Mouse (Mus musculus): Measurements from ENCODE around the gene Ahdc1.
"Not testable (repeated sequence)": the region's sequence is repeated elsewhere in the genome, so short reads cannot be mapped to it uniquely, and the experiment has no call there.

The Ahdc1 gene

DNA sequence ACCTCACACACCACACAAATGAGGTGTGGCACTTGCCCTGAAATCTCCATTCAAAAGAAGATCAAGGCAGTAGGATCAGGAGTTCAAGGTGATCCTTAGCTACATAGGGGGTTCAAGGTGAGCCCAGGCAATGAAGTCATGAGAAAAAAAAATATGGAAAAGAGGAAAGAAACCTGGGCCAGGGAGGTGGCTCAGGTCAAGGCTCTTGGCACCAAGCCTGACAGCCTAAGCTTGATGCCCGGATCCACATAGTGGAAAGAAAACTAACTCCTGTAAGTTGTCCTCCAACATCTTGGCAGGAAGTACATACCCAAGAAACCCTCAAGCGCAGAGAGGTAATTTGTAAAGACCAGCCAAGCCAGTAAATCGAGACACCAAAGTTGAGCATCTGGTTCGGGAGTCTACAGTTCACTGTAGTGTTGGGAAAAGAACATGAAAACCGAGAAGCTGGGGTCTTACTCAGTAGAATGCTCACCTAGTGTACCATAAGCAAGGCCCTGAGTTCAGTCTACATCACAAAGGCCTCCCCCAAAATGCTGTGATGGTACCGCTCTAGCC is 71.2 kb downstream of the Ahdc1 start:
- peak; percentile 63 for DNase-seq

DNA sequence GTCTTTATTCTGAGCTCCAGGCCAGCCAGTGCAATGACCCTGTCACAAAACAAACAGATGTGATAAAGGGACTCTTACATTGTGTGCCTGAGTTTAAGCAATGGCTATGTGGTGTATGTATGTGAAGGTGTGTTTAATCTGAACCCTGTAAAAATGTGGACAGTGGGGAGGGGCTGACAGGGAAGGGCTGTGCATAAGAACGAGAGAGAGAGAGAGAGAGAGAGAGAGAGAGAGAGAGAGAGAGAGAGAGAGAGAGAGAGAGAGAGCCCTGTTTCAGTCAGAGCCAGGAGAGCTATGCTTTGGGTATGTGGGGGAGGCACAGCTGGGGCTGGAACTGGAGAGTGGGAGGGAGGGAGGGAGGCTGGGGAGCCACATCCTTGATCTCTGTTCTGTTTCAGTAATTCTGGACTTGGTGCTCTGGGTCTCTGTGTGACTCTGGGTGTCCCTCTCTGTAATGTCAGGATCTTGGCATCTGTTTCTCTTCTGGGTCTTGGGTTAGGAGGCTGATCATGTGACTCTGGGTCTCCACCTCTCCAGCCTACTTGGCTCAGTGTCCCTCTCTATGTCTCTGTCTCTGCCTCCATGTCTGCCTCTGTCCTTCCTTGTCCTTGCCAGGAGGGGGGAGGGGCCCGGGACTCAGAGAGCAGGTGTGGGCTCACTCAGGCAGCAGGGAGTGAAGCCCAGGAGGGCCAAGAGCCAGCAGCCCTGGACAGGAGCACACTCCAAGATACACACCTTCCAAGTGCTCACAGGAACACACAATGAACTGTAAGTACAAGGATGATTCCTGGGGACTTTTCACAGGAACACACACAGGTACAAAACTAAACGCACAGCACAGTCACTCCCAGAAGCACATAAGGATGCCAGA is 73.2 kb downstream of the Ahdc1 start:
- DNase-seq, result peak; percentile 92

DNA sequence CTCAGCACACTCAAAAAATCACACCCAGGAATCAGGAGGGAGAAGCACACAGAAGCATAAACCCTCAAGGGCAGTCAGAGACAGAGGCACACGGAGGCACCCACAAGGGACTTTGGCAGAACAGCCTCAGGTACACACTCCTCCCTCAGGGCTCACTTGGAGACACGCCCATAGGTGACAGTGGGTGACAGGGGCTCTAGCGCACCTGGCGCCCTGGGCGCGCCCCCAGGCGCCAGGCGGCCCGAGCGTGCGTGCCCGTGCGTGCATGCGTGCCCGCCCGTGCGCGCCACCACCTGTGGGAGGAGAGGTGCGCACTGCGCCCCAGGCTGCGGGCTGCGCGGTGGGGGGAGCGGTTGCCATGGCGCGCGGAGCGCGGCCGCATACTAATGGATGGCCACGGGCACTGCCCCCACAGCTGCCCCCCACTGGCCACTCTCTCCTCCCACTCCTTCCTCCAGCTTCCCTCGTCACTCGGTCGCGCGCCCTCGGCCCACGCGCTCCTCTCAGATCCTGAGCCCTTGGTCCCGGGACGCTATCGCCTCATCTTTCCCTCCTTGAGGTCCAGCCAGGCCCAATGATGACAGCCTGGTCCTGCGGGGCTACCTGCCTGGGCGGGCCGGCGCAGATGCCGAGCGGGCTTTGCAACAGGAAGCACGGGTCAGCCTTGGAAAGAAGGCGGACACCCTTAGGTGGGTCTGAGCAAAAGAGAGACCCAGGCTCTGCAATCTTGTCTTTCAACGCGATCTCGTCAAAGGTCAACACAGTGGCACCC is 74.1 kb downstream of the Ahdc1 start:
- DNase-seq, result peak; percentile 84

DNA sequence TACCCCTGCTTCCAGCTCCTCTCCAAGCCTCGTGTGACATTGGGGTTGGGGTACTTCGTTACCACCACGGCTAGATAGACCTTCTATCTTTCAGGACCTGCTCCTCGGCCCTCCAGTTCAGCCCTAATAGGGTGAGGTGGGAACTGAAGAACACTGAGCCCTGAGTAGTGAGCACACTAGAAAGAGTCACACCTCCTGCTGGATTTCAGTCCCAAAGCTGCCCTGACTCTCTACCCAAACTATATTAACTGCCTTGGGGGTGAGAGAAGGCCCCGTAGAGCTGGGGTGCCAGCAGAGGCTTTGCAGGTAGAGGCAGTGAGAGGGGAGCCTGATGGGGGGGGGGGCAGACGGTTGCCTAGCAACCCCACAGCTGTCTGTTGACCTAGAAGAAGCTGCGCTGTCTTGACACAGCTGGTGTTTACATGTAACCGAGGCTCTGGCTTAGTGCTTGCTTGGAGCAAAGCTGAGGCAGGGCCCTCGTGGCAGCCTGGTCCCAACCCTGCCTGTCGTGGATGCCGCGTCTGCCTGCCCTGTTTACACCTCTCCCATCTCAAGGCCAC is 74.8 kb downstream of the Ahdc1 start:
- DNase-seq, result no peak

DNA sequence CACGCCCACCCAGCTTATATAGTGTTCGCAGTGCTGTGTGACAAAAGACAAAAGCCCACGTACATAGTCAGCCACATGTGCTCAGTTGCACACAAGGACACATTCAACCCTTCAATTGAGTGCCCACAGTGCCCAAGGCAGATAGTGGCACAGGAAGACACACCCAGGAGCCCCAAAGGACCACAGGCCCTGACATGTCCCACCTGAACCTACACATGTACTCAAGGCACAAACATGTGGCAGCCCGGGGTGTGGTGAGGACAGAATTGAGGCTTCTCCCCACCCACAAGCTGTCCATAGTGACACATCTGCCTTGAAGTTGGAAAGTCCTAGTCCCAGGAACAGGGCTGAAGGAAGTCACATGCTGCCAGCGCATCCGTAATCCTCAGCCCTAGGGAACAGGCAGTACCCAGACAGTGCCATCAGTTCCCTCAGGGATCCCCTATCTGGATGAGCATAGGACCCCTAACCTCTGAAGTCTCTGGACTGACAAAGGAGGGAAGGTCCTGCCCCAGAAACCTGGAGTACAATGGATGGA is 76.2 kb downstream of the Ahdc1 start:
- DNase-seq, result no peak

DNA sequence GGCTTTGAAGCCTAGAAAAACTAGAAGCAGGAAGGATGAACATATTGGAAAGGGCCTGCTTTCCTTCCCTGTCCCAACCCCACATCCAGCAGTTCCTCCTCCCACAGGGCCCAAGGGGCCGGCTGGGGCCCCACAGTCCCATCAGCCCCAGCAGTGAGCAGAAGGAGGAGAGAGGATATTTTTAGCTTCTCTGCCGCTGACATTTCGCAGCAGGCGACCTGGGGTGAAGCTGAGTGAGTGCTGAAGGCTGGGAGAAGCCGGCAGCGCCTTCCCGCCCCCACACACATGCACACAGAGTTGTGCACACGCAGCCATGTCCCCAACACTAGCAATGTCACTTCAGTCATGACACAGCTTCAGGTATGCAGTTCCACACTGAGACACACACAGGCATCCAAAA is 76.8 kb downstream of the Ahdc1 start:
- DNase-seq, result peak; percentile 67

DNA sequence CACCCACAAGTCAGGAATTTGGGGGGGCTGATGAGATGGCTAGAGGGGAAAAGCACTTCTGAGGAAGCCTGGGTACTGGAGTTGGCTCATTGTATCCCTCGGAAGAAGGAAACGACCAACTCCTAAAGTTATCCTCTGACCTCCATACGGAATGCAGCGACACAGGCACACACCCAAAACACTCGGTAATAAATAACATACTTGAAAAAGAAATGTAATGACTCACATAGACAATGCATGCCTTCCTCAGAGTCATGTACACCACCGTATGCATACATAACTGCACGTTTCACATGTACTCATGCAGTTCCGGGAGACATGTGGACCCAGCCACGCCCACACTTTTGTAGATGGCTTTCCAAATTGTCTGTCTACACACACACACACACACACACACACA is 78.3 kb downstream of the Ahdc1 start:
- no peak for DNase-seq

DNA sequence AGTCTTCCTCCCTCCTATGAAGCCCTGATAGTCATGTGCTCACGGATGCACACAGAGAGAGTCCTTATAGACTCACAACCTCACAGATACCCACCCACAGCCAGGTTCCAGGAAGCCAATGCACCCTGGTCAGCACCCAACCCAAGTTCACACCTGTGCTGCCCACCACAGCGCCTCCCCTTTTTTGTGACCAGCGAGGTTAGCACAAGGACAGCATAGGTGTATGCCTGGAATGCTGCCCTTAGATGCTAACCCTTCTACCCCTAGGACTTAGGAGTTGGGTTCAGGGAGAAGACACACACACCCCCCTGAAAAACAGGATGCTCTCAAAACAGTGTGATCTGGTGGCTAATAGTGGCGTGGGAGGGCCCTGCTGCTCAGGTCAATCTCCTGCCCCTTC is 78.7 kb downstream of the Ahdc1 start:
- DNase-seq, result no peak

DNA sequence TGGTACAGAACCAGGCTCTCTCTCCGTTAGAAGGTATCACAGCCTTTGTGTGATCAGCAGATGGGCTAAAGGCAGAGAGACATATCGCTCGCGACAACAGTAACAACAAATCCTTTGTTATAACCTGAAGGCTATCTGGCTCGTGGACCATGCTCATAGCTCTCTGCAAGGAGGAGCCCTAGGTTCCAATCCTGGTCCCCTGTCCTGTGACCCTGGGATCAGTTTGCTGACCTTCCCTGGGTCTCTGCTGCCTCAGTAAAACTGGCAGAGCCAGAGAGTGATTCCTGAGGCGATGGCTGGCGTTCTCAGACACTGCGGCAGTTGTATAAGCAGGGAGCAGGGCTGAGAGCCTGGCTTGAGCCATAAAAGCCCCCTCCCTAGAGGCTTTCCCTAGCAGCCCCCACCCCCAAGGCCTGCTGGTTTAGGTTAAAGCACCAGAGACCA is 79.2 kb downstream of the Ahdc1 start:
- DNase-seq, result no peak

DNA sequence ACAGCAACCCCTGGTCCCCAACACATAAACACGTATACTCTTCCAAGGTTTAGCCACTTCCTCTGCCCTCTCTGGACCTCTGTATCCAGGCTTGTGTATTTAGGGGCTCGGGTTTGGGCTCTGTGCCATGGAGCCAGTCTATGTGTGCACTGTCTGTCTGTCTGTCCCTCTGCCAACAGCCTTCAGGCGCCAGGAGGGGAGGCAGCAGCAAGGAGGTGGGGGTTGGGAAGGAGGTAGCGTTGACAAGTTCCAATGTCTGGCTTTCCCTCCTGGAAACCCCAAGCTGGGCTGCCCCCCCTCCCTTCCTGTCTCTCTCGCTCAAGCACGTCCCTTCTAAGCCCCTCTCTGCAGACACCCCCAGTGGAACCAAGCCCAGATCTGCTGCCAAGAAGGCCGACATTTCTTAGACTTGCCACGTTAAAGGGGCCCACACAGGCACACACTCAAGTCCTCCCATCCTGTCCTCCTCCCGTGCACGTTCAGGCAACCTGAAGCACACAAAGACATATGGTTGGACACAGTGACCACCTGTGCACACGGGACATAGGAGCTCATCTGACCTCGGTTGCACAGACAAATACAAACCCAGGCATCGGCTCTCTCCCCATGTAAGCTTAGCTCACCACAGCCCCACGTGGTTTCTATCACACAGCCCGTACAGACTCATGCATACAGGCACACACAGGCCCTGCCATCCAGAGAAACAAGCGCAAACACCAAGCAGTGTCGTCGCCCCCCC is 79.8 kb downstream of the Ahdc1 start:
- DNase-seq, result peak; percentile 72

DNA sequence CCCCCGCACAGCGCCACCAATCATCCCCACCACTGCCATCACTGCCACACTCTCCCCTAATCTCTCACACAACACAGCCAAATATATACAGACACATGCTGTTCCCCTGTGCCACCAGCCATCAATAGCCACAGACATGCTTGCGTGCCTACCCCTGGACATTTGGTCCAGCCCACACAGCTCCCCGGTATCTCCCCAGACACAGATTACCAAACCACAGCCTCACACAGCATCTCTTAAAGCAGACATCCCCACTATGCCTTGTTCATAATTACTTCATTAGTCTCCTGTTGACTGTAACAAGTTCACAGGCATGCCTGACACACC is 80.4 kb downstream of the Ahdc1 start:
- no peak for DNase-seq

DNA sequence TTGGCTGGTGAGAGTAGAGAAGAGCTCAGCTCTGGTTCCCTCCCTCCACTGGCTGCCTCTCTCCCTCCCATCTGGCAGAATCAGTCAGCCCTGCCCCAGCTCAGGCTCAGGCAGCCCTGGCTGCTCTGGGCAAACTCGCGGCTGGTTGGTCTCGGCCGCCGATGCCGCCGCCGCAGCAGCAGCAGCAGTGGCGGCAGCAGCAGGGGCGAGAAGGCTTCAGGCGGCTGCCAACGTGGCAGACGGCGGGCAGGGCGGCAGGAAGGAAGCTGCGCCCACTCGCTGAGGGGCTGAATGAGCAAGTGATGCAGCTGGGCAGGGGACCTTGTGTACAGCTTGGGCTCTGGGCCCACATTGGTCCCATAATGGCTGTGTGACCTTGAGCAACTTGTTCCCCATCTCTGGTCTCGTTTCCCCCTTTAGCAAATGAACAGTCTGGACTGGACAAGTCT is 81.4 kb downstream of the Ahdc1 start:
- peak; percentile 78 for DNase-seq

DNA sequence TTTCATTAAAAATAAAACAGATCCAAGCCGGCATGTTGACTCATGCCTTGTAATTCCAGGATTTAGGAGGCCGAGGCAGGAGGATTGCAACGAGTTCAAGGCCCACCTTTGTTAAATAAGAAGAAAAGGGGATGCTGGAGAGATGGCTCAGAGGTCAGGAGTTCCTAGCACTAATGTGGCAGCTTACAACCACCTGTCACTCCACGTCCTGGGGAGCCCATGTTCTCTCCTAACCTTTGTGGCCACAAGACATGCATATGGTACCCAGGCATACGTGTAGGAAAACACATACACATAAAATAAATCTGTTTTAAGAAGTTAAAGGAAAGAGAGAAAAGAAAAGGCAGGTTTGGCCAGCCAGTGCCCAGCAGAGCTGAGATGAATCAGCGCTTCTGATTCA is 82.0 kb downstream of the Ahdc1 start:
- DNase-seq, result no peak

DNA sequence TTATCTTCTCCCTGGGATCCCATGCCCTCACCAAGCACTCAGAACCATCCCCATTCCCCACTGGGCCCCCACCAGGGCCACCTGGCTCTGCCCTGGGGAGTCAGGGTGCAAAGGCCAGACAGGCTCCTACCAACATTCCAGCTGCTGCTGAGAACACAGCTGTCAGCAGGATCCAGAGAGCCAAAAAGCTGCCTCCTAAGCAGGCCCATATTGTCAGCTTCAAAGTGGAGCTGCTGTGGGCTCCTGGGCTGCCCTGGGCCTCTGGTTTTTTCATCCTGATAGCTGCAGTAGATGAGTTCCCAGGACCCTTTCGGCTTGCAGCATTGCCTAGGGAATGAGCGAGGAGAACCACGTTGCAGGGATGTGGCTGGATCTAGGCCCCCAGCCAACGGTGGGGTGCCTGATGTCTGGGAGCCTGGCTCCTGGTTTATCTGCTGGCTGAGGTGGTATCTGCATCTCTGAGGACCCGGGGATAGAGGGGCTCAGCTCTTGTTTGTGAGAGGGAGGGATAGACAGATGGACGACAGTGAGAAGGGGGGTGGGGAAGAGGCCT is 82.5 kb downstream of the Ahdc1 start:
- DNase-seq, result peak; percentile 67

DNA sequence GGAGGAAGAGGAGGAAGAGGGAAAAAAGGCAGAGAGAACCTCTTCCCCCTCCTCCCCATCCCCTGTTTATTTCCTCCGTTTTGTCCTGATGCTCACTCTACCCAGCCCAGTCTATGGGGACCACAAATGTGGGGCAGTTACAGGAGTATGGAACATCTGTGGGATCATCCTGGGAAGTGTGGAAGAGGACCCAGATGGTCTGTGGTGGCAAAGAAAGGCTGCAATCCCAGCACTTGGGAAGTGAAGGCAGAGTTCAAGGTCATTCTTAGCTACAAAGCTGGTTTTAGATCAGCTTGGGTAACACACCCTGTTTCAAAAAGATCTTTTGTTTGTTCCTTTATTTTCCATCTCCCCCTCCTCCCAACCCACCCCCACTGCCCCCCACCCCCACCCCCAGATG is 83.2 kb downstream of the Ahdc1 start:
- no peak for DNase-seq

DNA sequence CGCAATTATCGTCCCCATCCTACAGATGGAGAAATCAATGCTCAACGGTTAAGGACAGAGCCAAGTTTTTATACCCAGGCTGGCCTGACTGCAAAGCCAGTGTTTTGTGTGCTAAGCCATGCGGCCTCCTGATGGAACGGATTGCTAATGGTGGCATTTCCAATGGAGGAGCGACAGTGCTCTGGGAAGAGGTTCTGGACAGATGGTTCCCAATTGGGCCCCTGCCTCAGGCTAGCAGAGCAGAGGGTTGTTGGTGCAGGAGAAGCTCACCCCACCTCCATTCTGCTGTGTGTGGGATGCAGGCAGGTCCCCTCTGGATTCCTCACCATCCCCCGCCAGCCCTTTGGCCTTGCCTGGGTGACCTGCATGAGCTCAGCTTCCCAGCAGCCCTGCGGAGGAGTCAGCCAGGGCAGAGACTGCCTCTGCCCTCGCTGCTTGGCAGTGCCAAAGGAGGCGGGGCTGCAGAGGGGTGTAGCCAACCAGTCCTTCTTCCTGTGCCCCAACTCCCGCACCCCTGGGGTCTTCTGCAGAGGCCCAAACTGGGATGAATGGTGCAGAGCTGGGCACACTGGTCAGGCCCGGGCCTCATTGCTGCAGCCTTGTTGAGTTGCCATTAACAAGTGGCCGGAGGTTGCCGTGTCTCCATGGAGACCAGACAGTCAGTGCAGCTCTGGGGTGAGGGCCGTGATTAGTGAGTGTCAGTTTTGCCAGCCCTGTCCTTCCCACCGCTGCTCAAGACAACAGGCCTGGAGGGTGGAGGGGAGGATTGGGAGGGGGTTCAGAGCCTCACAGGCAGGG is 84.1 kb downstream of the Ahdc1 start:
- peak; percentile 92 for DNase-seq

DNA sequence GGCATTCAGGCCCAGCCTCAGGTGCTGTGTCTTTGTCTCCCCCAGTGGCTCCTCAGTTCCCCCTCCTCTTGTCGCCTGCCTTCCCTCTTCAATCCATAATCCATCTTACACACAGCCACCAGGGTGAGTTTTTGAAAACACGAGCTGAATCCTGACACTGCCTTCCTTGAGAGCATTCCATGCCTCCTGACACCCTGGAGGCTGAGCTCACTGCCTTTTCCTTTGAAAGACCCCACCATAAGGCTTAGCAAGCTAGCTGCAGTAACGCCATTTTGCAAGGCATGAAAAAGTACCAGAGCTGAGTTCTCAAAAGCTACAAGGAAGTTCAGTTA is 84.6 kb downstream of the Ahdc1 start:
- not testable (repeated sequence) for DNase-seq

DNA sequence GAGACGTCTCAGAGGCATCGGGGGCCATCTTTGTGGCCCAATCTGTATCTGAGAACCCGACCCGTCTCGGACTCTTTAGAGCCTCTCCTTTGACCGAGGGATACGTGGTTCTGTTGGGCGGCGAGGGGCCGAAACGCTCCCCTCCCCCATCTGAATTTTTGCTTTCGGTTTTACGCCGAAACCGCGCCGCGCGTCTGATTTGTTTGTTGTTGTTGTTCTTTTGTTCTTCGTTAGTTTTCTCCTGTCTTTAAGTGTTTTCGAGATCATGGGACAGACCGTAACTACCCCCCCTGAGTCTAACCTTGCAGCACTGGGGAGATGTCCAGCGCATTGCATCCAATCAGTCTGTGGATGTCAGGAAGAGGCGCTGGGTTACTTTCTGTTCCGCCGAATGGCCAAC is 85.6 kb downstream of the Ahdc1 start:
- not testable (repeated sequence) for DNase-seq

DNA sequence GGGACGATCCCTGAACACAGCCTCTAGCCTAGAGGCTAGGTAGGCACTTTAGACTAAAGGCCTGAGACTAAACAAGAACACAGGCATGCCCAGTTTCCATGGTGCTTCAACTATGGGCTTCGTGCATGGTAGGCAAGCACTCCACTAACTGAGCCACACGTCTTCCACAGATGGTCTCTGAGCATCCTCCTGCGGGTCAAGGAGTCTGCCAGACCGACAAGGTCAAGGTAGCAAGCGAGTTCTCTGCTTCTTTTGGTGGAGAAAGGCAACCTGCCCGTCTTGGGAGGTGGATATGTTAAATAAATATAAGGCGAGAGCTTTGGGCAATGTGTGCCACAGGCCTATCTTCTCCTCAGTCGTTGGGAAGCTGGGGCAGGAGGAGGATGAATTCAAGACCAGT is 90.7 kb downstream of the Ahdc1 start:
- no peak for DNase-seq

DNA sequence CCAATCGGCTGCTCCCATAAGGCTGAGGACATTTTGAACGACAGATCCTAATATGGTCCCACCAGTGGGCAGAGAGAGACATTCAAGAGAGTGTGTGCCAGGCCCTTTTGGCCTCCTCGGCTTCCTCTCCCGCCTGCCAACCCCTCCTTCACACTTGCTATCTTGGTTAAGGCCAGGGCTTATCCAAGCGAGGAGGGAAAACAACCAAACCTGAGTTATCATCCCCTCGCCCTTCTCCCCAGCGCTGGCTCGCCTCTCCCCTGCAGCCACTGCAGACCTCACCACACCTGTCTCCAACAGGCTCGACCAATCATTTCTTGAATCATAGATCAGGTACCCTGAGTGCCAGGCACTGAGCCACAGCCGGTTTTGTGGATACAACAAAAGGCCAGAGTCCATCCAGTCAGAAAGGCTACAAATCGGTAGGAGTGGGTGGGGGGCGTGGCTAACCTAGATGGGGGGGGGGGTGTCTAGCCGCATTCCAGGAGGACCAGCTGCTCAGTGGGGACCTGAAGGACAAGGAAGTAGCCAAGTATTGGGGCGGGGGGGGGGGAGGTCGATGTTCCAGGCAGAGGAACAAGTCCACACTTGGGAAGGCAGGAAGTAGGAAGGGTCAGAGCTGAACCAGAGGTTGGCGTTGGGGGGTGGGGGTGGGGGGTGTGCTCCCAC is 92.6 kb downstream of the Ahdc1 start:
- peak; percentile 78 for DNase-seq

DNA sequence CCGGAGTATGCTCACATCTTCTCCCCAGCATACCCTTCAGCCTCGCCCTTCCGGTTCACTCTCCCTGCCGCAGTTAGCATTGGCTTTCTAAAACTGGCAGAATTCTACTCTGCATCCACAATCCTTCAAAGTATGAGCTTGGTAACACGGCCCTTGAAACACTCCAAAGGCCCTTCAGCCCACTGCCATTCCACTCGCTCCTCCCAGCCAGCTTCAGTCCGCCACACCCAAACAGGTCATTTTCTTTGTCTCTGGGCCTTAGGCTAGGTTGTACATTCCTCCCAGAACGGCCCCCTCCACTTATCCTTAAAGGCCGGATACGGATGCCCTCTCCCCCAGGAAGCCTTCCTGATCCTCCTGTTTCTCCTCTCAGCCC is 93.1 kb downstream of the Ahdc1 start:
- no peak for DNase-seq
